Mouse (Mus musculus): ENCODE measurements around the gene Wasf1. TPM values are rescaled to one million over a fixed set of nuclear protein-coding genes. Genes with fewer than 3 reads are reported as not detected.

The Wasf1 gene
- total and polyA plus RNA-seq, 2 experiments from 2014 or later = 28.4 to 155 TPM

DNA sequence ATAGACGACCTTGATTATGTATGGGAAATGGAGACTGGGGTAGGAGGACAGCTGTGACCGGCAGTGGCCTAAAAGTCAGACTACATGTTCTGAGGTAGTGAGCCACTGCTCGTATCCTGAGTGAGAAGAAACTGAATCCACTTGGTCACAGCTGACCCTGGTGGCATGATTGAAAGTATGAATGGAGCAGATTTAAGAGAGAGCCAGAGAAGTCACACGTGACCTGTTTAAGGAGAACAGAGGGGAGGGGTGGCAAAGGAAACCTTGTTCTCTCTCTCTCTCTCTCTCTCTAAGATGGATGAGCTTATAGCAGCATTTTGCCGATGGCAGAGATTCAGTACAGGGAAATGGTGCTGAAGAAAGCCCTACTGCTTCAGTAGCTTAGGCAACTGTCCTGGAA lies 13.4 kb downstream of the Wasf1 start:
- no peak overlapping the region for H3K27ac ChIP-seq (ENCODE audit: low read depth, low read length)
- no peaks in the 10 kb centered on the region for H3K4me1 ChIP-seq (ENCODE audit: insufficient read depth, low read length)
- ATAC-seq (ENCODE audit: low FRiP score) (no peak), DNase-seq (ENCODE audit: low spot score) (no peak)
- no peaks in the 10 kb centered on the region for H3K9me3 ChIP-seq (ENCODE audit: low read length)
- WGBS = 30% methylated on average over 5 of the region's 5 CpGs
- no peaks in the 10 kb centered on the region for H3K27me3 ChIP-seq (ENCODE audit: insufficient read depth, low read length)
- no peak for TF ChIP-seq CTCF (IDR thresholded peaks at IDR 0.05)
- no peak overlapping the region for H3K4me2 ChIP-seq (ENCODE audit: low read depth, low read length, poor library complexity, severe bottlenecking)
- no peaks in the 10 kb centered on the region for H3K36me3 ChIP-seq (ENCODE audit: insufficient read depth, low read length)
- no peak overlapping the region for H3K9ac ChIP-seq (replicated peaks; ENCODE audit: low read length, poor library complexity, severe bottlenecking)
- H3K4me3 ChIP-seq (ENCODE audit: low read depth, low read length) = no peak overlapping the region

DNA sequence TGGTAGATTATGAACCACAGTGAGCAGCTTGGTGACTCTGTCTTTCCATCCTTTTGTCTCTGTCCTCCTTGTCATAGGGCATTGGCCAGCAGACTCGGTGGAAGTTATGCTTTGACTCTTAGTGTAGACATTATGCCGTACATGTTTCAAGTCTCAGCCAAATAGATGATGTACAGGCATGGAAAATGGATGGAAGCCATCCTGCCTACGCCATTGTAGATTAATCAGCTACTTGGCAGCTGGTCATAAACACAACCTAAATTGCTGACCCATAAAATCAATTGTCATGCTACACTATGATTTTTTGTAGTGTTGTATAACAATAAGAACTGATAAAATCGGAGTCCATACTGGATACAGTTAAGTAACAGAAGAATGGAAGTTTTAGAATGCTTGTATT lies 18.5 kb downstream of the Wasf1 start:
- no peak overlapping the region for H3K4me2 ChIP-seq (ENCODE audit: low read depth, low read length, poor library complexity, severe bottlenecking)
- no peaks in the 10 kb centered on the region for H3K27me3 ChIP-seq (ENCODE audit: insufficient read depth, low read length)
- H3K36me3 ChIP-seq (ENCODE audit: insufficient read depth, low read length) = no peaks in the 10 kb centered on the region
- no peaks in the 10 kb centered on the region for H3K9me3 ChIP-seq (ENCODE audit: low read length)
- 62% methylated on average over 4 of the region's 4 CpGs for WGBS
- no peak for TF ChIP-seq CTCF (IDR thresholded peaks at IDR 0.05)
- H3K9ac ChIP-seq (replicated peaks; ENCODE audit: low read length, poor library complexity, severe bottlenecking) = no peak overlapping the region
- H3K4me3 ChIP-seq (ENCODE audit: low read depth, low read length) = no peak overlapping the region
- H3K27ac ChIP-seq (ENCODE audit: low read depth, low read length) = no peak overlapping the region
- ATAC-seq (ENCODE audit: low FRiP score) (no peak), DNase-seq (ENCODE audit: low spot score) (no peak)
- no peaks in the 10 kb centered on the region for H3K4me1 ChIP-seq (ENCODE audit: insufficient read depth, low read length)

DNA sequence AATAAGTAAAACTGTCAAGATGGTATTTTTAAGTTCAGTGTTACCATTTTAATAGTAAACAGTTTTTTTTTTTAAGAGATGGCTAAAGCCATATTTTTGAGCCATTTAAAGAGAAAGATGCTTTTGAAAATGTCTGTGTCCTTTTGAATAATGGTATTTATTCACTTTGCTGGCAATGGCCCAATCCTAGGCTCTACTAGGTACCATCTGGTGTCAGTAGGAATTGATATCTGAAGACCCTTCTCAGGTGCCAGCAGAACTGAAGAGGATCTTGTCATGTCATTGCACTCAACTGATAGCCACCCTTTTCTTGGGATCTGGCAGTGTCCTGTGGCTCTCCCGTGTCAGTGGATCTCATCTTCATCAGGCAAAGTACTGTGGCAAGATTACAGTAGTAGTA lies 22.9 kb downstream of the Wasf1 start:
- Histone ChIP-seq H3K27me3 (ENCODE audit: insufficient read depth, low read length) (no peaks in the 10 kb centered on the region), H3K4me1 (ENCODE audit: insufficient read depth, low read length) (no peaks in the 10 kb centered on the region), H3K9me3 (ENCODE audit: low read length) (no peaks in the 10 kb centered on the region), H3K4me2 (ENCODE audit: low read depth, low read length, poor library complexity, severe bottlenecking) (no peak overlapping the region), H3K4me3 (ENCODE audit: low read depth, low read length) (no peak overlapping the region), H3K9ac (replicated peaks; ENCODE audit: low read length, poor library complexity, severe bottlenecking) (no peak overlapping the region), H3K36me3 (ENCODE audit: insufficient read depth, low read length) (no peaks in the 10 kb centered on the region), H3K27ac (ENCODE audit: low read depth, low read length) (no peak overlapping the region)
- no peak for DNase-seq (ENCODE audit: low spot score)
- ATAC-seq (ENCODE audit: low FRiP score) = no peak
- TF ChIP-seq CTCF (IDR thresholded peaks at IDR 0.05) = no peak
- 92% methylated on average over 1 of the region's 1 CpGs for WGBS

DNA sequence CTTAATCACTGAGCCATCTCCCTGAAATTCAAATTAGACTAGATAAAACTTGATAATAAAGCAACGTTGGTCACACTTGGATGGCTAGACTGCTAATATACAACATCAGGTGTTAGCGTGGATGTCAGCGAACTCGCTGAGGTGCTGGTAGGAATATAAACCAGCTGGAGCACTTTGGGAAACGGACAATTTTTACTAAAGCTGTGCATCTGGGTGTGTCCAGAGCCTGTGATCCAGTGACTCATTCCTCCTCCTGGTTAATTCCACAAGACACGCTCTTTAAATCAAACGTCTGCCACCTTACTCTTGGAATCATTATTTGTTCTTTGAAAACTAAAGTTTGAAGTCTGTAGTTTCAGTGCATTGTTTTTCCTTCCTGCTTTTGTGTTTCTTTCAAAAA lies 23.5 kb downstream of the Wasf1 start:
- no peak overlapping the region for H3K27ac ChIP-seq (ENCODE audit: low read depth, low read length)
- TF ChIP-seq CTCF (IDR thresholded peaks at IDR 0.05) = no peak
- H3K9me3 ChIP-seq (ENCODE audit: low read length) = no peaks in the 10 kb centered on the region
- no peak for ATAC-seq (ENCODE audit: low FRiP score)
- WGBS = 72% methylated on average over 7 of the region's 7 CpGs
- no peak overlapping the region for H3K4me3 ChIP-seq (ENCODE audit: low read depth, low read length)
- no peak for DNase-seq (ENCODE audit: low spot score)
- no peaks in the 10 kb centered on the region for H3K4me1 ChIP-seq (ENCODE audit: insufficient read depth, low read length)
- H3K9ac ChIP-seq (replicated peaks; ENCODE audit: low read length, poor library complexity, severe bottlenecking) = no peak overlapping the region
- no peaks in the 10 kb centered on the region for H3K36me3 ChIP-seq (ENCODE audit: insufficient read depth, low read length)
- H3K27me3 ChIP-seq (ENCODE audit: insufficient read depth, low read length) = no peaks in the 10 kb centered on the region
- H3K4me2 ChIP-seq (ENCODE audit: low read depth, low read length, poor library complexity, severe bottlenecking) = no peak overlapping the region

DNA sequence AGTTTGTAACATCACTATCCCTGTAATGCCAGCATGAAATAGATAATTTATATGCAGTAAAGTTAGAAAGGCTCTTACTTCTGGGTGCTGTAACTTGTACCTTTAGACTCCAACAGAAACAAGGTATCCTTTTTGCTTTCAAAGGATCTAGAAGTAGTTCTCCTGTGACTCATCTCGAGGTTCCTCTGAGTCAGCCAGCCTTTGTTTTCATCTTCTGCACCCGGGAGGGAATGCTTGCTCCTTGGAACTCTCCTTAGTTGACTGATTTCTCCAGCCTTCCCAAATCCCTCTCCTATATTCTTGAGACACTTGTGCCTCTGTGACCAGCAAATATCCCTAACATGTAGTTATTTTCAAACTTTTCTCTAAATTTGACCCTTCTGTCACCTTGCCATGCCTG lies 25.3 kb downstream of the Wasf1 start:
- H3K9ac ChIP-seq (replicated peaks; ENCODE audit: low read length, poor library complexity, severe bottlenecking) = no peak overlapping the region
- no peak overlapping the region for H3K4me2 ChIP-seq (ENCODE audit: low read depth, low read length, poor library complexity, severe bottlenecking)
- H3K4me3 ChIP-seq (ENCODE audit: low read depth, low read length) = no peak overlapping the region
- WGBS = 23% methylated on average over 2 of the region's 2 CpGs
- no peaks in the 10 kb centered on the region for H3K36me3 ChIP-seq (ENCODE audit: insufficient read depth, low read length)
- no peak for DNase-seq (ENCODE audit: low spot score)
- no peaks in the 10 kb centered on the region for H3K4me1 ChIP-seq (ENCODE audit: insufficient read depth, low read length)
- no peak for ATAC-seq (ENCODE audit: low FRiP score)
- no peaks in the 10 kb centered on the region for H3K9me3 ChIP-seq (ENCODE audit: low read length)
- no peaks in the 10 kb centered on the region for H3K27me3 ChIP-seq (ENCODE audit: insufficient read depth, low read length)
- no peak for TF ChIP-seq CTCF (IDR thresholded peaks at IDR 0.05)
- no peak overlapping the region for H3K27ac ChIP-seq (ENCODE audit: low read depth, low read length)

DNA sequence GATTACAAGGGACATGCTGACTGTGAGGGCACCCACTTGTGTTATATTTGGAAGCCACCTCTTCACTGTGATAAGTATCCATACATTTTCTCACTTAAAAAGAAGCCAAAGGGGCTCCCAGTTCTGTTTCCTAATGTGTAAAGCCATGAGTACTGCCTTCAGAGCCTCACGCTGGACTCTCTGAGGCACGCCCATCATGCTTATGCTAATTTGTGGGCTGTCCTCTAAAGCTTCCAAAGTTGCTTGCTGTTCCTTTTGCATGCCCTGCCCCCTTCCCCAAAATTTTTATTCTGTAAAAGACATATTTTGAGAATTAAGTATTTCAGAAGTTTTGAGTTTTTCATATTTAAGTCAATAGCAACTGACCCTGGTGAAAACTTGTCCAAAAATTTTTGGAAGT lies 27.5 kb downstream of the Wasf1 start:
- H3K4me2 ChIP-seq (ENCODE audit: low read depth, low read length, poor library complexity, severe bottlenecking) = no peak overlapping the region
- H3K4me3 ChIP-seq (ENCODE audit: low read depth, low read length) = no peak overlapping the region
- H3K27me3 ChIP-seq (ENCODE audit: insufficient read depth, low read length) = no peaks in the 10 kb centered on the region
- WGBS = 42% methylated on average over 2 of the region's 2 CpGs
- no peak overlapping the region for H3K9ac ChIP-seq (replicated peaks; ENCODE audit: low read length, poor library complexity, severe bottlenecking)
- no peak overlapping the region for H3K27ac ChIP-seq (ENCODE audit: low read depth, low read length)
- H3K36me3 ChIP-seq (ENCODE audit: insufficient read depth, low read length) = no peaks in the 10 kb centered on the region
- DNase-seq (ENCODE audit: low spot score) (no peak), ATAC-seq (ENCODE audit: low FRiP score) (no peak)
- H3K9me3 ChIP-seq (ENCODE audit: low read length) = no peaks in the 10 kb centered on the region
- no peak for TF ChIP-seq CTCF (IDR thresholded peaks at IDR 0.05)
- H3K4me1 ChIP-seq (ENCODE audit: insufficient read depth, low read length) = no peaks in the 10 kb centered on the region

DNA sequence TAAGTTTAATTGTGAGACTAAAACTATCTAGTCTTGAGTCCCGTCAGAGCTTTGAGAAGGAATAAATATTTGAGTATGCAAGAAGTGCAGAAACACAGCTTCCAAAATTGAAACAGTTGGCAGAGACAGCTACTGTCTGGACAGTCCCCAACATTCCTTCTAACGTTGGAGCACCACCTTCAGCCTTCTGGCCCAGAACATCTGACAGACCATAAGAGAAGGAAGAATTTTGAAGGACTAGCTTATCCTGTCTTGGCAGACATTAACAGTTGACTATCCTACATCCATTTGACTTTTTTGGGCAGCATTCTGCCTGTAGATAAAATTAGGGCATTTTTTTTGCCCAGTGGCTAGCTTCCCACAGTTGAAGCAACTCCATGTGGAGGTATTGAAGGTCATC lies 32.0 kb downstream of the Wasf1 start:
- Histone ChIP-seq H3K9me3 (ENCODE audit: low read length) (no peaks in the 10 kb centered on the region), H3K4me3 (ENCODE audit: low read depth, low read length) (no peak overlapping the region), H3K27me3 (ENCODE audit: insufficient read depth, low read length) (no peaks in the 10 kb centered on the region), H3K4me1 (ENCODE audit: insufficient read depth, low read length) (no peaks in the 10 kb centered on the region), H3K36me3 (ENCODE audit: insufficient read depth, low read length) (no peaks in the 10 kb centered on the region), H3K9ac (replicated peaks; ENCODE audit: low read length, poor library complexity, severe bottlenecking) (no peak overlapping the region), H3K4me2 (ENCODE audit: low read depth, low read length, poor library complexity, severe bottlenecking) (no peak overlapping the region), H3K27ac (ENCODE audit: low read depth, low read length) (no peak overlapping the region)
- 83% methylated on average over 2 of the region's 2 CpGs for WGBS
- no peak for DNase-seq (ENCODE audit: low spot score)
- TF ChIP-seq CTCF (IDR thresholded peaks at IDR 0.05) = no peak
- ATAC-seq (ENCODE audit: low FRiP score) = no peak

All from midbrain, postnatal 0 days (tissue).